Mouse (Mus musculus): Measurements from ENCODE around the gene Iglon5. TPM values are rescaled to one million over a fixed set of nuclear protein-coding genes. Genes with fewer than 3 reads are reported as not detected.

The Iglon5 gene
- polyA plus RNA-seq, 1 experiment from 2014 or later = 1.1 TPM

- Histone ChIP-seq H3K36me3 (no peaks in the 10 kb centered on the region), H3K9ac (peak overlapping the region; percentile 46), H3K27me3 (no peaks in the 10 kb centered on the region), H3K4me3 (peak overlapping the region; percentile 60), H3K9me3 (no peaks in the 10 kb centered on the region), H3K4me2 (peak overlapping the region; percentile 80), H3K27ac (peak overlapping the region; percentile 98), H3K4me1 (peaks cover 18% of the 10 kb centered on the region)
- peak; percentile 88 for ATAC-seq (ENCODE audit: insufficient number of reproducible peaks, low FRiP score, low TSS enrichment, low read depth)
- under 1% methylated on average over 36 of the region's 36 CpGs for WGBS
Measured at GRCm38 (mm10) chr7:43443126-43443916, 46.6 kb downstream of the Iglon5 start.

GRCm38 (mm10) chr7:43442684-43443083 lies 47.2 kb downstream of the Iglon5 start:
- Histone ChIP-seq H3K4me3 (peak overlapping the region; percentile 60), H3K9me3 (no peaks in the 10 kb centered on the region)

GRCm38 (mm10) chr7:43441071-43441470 lies 48.8 kb downstream of the Iglon5 start:
- no peaks in the 10 kb centered on the region for H3K27me3 ChIP-seq
- no peaks in the 10 kb centered on the region for H3K36me3 ChIP-seq
- WGBS = 73% methylated on average over 3 of the region's 3 CpGs
- H3K9ac ChIP-seq = no peak overlapping the region
- H3K4me1 ChIP-seq = peaks cover 18% of the 10 kb centered on the region
- H3K4me3 ChIP-seq = no peak overlapping the region
- H3K4me2 ChIP-seq = no peak overlapping the region
- no peak for ATAC-seq (ENCODE audit: insufficient number of reproducible peaks, low FRiP score, low TSS enrichment, low read depth)
- H3K9me3 ChIP-seq = no peaks in the 10 kb centered on the region
- H3K27ac ChIP-seq = no peak overlapping the region

More at GRCm38 (mm10) chr7:43442684-43443083, 47.2 kb downstream of the Iglon5 start:
- WGBS = 14% methylated on average over 9 of the region's 9 CpGs
- H3K36me3 ChIP-seq = no peaks in the 10 kb centered on the region
- peaks cover 18% of the 10 kb centered on the region for H3K4me1 ChIP-seq
- H3K27me3 ChIP-seq = no peaks in the 10 kb centered on the region
- H3K27ac ChIP-seq = peak overlapping the region; percentile 98
- peak overlapping the region; percentile 80 for H3K4me2 ChIP-seq
- H3K9ac ChIP-seq = peak overlapping the region; percentile 46
- ATAC-seq (ENCODE audit: insufficient number of reproducible peaks, low FRiP score, low TSS enrichment, low read depth) = no peak

- no peak for ATAC-seq (ENCODE audit: insufficient number of reproducible peaks, low FRiP score, low TSS enrichment, low read depth)
- Histone ChIP-seq H3K27ac (no peak within 1 kb of the TSS), H3K9ac (no peak within 1 kb of the TSS), H3K4me3 (no peak within 1 kb of the TSS), H3K4me2 (no peak within 1 kb of the TSS), H3K36me3 (no peaks in the 10 kb centered on the region), H3K4me1 (peaks cover 18% of the 10 kb centered on the region), H3K9me3 (no peaks in the 10 kb centered on the region), H3K27me3 (no peaks in the 10 kb centered on the region)
- 85% methylated on average over 6 of the region's 6 CpGs for WGBS
Measured at GRCm38 (mm10) chr7:43440482-43440881, 49.4 kb downstream of the Iglon5 start, which contains the start of gene Cldnd2. Gene Cldnd2, plus strand, starts transcription at chr7:43440782.

- H3K4me3 ChIP-seq = no peak overlapping the region
- H3K27ac ChIP-seq = no peak overlapping the region
- no peaks in the 10 kb centered on the region for H3K36me3 ChIP-seq
- no peaks in the 10 kb centered on the region for H3K9me3 ChIP-seq
- no peak for ATAC-seq (ENCODE audit: insufficient number of reproducible peaks, low FRiP score, low TSS enrichment, low read depth)
- H3K27me3 ChIP-seq = no peaks in the 10 kb centered on the region
- no peak overlapping the region for H3K4me2 ChIP-seq
- peaks cover 8% of the 10 kb centered on the region for H3K4me1 ChIP-seq
- 75% methylated on average over 4 of the region's 4 CpGs for WGBS
- H3K9ac ChIP-seq = no peak overlapping the region
Measured at GRCm38 (mm10) chr7:43438611-43439010, 51.3 kb downstream of the Iglon5 start.

GRCm38 (mm10) chr7:43436341-43437255 lies 53.3 kb downstream of the Iglon5 start, which contains the start of gene Nkg7:
Gene Nkg7, plus strand, starts transcription at chr7:43437073.
- H3K27me3 ChIP-seq = no peaks in the 10 kb centered on the region
- WGBS = 65% methylated on average over 10 of the region's 10 CpGs
- no peak within 1 kb of the TSS for H3K4me3 ChIP-seq
- ATAC-seq (ENCODE audit: insufficient number of reproducible peaks, low FRiP score, low TSS enrichment, low read depth) = no peak
- no peaks in the 10 kb centered on the region for H3K36me3 ChIP-seq
- H3K9me3 ChIP-seq = no peaks in the 10 kb centered on the region
- H3K4me2 ChIP-seq = no peak within 1 kb of the TSS
- no peaks in the 10 kb centered on the region for H3K4me1 ChIP-seq
- H3K27ac ChIP-seq = no peak within 1 kb of the TSS
- no peak within 1 kb of the TSS for H3K9ac ChIP-seq

- WGBS = 85% methylated on average over 5 of the region's 5 CpGs
- ATAC-seq (ENCODE audit: insufficient number of reproducible peaks, low FRiP score, low TSS enrichment, low read depth) = no peak
- Histone ChIP-seq H3K27me3 (no peaks in the 10 kb centered on the region), H3K4me3 (no peak overlapping the region), H3K36me3 (no peaks in the 10 kb centered on the region), H3K4me1 (no peaks in the 10 kb centered on the region), H3K27ac (no peak overlapping the region), H3K9ac (no peak overlapping the region), H3K9me3 (no peaks in the 10 kb centered on the region), H3K4me2 (no peak overlapping the region)
Measured at GRCm38 (mm10) chr7:43434676-43435075, 55.2 kb downstream of the Iglon5 start.

- Histone ChIP-seq H3K36me3 (no peaks in the 10 kb centered on the region), H3K4me2 (no peak overlapping the region), H3K27ac (no peak overlapping the region), H3K4me3 (no peak overlapping the region), H3K9me3 (no peaks in the 10 kb centered on the region), H3K4me1 (no peaks in the 10 kb centered on the region), H3K9ac (no peak overlapping the region), H3K27me3 (no peaks in the 10 kb centered on the region)
- no peak for ATAC-seq (ENCODE audit: insufficient number of reproducible peaks, low FRiP score, low TSS enrichment, low read depth)
- WGBS = 70% methylated on average over 4 of the region's 4 CpGs
Measured at GRCm38 (mm10) chr7:43432891-43433290, 57.0 kb downstream of the Iglon5 start.

GRCm38 (mm10) chr7:43429500-43429899 lies 60.4 kb downstream of the Iglon5 start:
- H3K4me1 ChIP-seq = no peaks in the 10 kb centered on the region
- 54% methylated on average over 4 of the region's 4 CpGs for WGBS
- no peak overlapping the region for H3K9ac ChIP-seq
- no peak for ATAC-seq (ENCODE audit: insufficient number of reproducible peaks, low FRiP score, low TSS enrichment, low read depth)
- no peak overlapping the region for H3K4me3 ChIP-seq
- no peak overlapping the region for H3K4me2 ChIP-seq
- no peaks in the 10 kb centered on the region for H3K27me3 ChIP-seq
- H3K27ac ChIP-seq = no peak overlapping the region
- no peaks in the 10 kb centered on the region for H3K36me3 ChIP-seq
- H3K9me3 ChIP-seq = no peaks in the 10 kb centered on the region

- H3K27me3 ChIP-seq = no peaks in the 10 kb centered on the region
- H3K27ac ChIP-seq = no peak within 1 kb of the TSS
- ATAC-seq (ENCODE audit: insufficient number of reproducible peaks, low FRiP score, low TSS enrichment, low read depth) = no peak
- WGBS = 88% methylated on average over 8 of the region's 8 CpGs
- 0 out of 2 replicates have a peak, but pooled peaks cover 5% of the 10 kb centered on the region for H3K4me1 ChIP-seq
- no peak within 1 kb of the TSS for H3K4me2 ChIP-seq
- H3K4me3 ChIP-seq = no peak within 1 kb of the TSS
- no peaks in the 10 kb centered on the region for H3K36me3 ChIP-seq
- H3K9me3 ChIP-seq = no peaks in the 10 kb centered on the region
- H3K9ac ChIP-seq = no peak within 1 kb of the TSS
Measured at GRCm38 (mm10) chr7:43427406-43427805, 62.5 kb downstream of the Iglon5 start, which contains the start of gene Lim2. Gene Lim2, plus strand, starts transcription at chr7:43427670.

GRCm38 (mm10) chr7:43423991-43424625 lies 65.8 kb downstream of the Iglon5 start:
- no peak overlapping the region for H3K9ac ChIP-seq
- 69% methylated on average over 3 of the region's 3 CpGs for WGBS
- ATAC-seq (ENCODE audit: insufficient number of reproducible peaks, low FRiP score, low TSS enrichment, low read depth) = no peak

More at GRCm38 (mm10) chr7:43423991-43424625, 65.8 kb downstream of the Iglon5 start:
- no peaks in the 10 kb centered on the region for H3K9me3 ChIP-seq
- H3K4me2 ChIP-seq = no peak overlapping the region
- H3K4me3 ChIP-seq = no peak overlapping the region
- no peak overlapping the region for H3K27ac ChIP-seq
- no peaks in the 10 kb centered on the region for H3K36me3 ChIP-seq
- H3K27me3 ChIP-seq = no peaks in the 10 kb centered on the region
- 0 out of 2 replicates have a peak, but pooled peaks cover 5% of the 10 kb centered on the region for H3K4me1 ChIP-seq
